Mouse (Mus musculus) thymus, adult 2 months (tissue): ENCODE measurements around the gene Htra1.

Experiments
- CTCF ChIP-seq: fragments of 200-500 bp; IDR thresholded peaks from 2 replicates; pipeline ENCODE4 v1.5.1; 2012; ENCODE audit warnings: mild to moderate bottlenecking, control low read depth, low read length, moderate library complexity, borderline replicate concordance; ENCODE audit not compliant: control insufficient read depth, poor library complexity, insufficient read depth; ENCODE audit errors: extremely low read depth
- POLR2A ChIP-seq: fragments of 200-500 bp; IDR thresholded peaks from 2 replicates; pipeline ENCODE4 v1.6.1; 2012; ENCODE audit warnings: mild to moderate bottlenecking, low read length, control low read depth, moderate library complexity; ENCODE audit not compliant: control insufficient read depth, poor library complexity, insufficient read depth; ENCODE audit errors: extremely low read depth

- TF ChIP-seq CTCF (no peak), POLR2A (no peak)
These were observed 33.6 kb downstream of the Htra1 start for GRCm38 (mm10) chr7:130969507-130969906.
